Mouse (Mus musculus) skeletal muscle tissue, adult 2 months (tissue): Measurements from ENCODE around the gene Nhs.

Source experiments
- DNase-seq: peaks from one replicate; pipeline ENCODE4 v3.0.0-alpha.2; 2012; ENCODE audit warnings: low read depth, low spot score

Nhs gene

DNA sequence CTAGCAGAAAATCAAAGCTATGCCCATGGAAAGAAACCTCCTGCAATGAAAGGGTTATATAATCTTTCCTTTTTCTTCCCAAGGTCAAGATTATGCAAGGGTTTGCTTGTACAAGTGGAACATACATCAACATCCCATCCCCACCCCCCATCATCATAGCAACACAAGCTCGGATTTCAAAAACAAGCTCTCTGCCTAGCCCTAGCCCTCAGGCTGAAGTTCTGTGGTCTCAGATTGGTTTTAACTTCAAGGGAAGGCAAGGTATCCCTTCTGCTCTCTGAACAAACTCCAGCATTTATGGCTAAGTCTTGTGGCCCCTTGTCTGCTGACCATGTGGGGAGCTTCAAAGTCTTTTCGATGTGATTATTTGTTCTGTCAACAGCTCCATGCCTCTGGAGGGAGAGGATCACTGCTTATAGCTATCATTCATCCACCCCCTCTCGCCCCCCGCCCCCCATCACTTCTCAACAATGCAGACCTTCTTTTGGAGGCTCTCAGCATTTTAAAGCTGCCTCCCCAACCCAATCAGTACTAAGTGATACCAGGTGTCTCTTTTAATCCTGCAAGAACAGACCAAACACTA, 216.3 kb downstream of the Nhs start:
- no peak for DNase-seq

DNA sequence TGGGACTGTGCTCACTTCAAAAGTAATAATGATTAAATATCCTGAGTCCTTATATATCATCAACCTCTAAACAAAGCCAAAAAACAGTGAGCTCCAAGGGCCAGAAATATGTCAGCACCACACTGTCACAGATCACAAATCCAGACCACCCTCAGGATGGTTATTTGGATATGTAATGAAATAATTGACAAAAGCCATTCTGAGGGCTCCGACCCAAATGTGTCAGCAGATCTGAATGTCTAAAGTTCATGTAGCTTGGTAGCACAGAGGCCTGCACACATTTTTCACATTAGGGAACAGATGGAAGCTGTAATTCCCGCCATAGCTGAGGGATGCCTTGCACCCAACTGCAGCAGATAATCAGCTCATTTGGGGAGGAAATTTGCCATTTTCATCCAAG, 218.8 kb downstream of the Nhs start:
- no peak for DNase-seq

DNA sequence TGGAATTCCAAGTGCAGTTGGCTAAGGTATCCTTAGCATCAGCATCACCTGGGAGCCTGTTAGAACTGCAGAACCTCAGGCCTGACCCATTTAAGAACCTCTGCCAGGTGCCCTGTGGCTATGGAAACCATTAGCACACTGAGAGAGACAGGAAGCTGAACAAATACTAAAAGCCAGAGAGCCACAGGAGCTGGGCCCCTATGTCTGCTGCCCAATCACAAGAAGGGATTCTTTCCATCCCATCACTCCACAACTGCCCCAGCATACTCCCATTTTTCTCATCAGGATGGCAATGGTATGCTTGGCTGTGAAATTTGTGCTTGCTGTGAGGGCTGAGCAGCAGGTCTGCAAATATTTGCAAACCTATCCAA, 232.9 kb downstream of the Nhs start:
- no peak for DNase-seq

DNA sequence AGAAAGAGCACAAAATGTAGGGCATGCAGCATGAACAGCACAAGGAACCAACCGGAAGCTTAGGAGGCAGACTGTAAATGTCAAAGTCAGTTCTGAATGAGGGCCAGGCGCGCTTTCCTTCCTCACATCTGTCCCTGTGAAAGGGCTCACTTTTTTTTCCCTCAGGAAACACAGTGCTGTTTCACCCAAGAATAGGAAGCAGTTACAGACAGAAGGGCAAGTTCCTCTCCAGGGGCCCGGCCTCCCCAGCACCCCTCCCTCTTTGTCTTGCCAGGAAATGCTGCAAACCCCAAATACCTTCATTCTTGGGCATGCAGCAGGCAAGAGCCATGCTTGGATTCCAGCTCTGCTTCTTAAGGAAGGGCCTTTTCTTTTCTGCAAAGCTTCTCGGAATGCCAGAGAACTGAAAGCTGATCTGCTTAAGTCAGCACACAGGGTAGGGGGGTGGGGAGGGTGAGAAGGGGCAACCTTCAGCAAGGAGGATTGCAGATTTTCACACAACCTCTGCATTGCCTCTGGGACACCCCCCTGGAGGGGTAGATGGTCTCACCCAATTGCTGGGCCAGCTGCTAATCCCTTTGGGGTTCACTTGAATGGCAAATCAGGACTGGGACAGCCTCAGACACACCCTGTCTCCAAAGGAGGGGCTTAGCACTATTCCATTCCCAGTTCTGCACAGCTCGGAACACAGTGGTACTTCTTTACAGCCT, 233.4 kb downstream of the Nhs start:
- no peak for DNase-seq

DNA sequence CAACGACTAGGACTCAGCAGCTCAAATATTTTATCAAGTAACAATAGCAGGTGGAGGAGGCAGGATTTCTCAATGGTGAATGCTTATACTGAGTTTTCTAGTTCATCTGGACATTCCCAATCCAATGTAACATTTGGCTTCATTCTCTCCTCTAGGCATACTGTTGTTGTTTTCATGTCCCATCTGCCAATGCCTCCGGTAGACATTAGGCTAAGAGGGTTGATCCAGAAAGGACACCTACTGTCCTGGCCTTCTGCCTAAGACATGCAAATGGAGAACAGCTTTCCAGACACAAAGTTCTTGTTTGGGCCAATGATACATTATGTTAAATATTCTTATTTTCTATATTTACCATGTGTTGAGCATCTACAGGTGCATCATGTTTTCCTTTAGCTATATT, 236.9 kb downstream of the Nhs start:
- DNase-seq, result no peak

DNA sequence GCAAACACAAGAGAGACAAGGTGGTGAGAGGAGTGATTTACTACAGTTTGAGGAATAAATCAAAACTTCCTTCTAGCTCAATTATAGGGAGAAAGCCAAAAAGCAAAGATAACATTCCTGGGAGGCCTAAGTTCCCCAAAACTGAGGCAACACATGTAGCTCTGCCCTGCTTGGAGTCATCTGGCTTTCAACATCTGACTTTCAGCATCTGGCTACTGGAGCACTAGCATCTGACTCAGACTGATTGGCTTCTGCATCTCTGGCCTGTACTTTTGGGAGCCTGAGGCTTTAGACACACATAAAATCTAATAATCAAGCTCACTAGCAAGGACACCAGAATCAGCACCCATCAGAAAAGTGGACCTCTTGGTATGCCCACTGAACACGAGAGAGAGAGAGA, 237.9 kb downstream of the Nhs start:
- peak; percentile 2 for DNase-seq

DNA sequence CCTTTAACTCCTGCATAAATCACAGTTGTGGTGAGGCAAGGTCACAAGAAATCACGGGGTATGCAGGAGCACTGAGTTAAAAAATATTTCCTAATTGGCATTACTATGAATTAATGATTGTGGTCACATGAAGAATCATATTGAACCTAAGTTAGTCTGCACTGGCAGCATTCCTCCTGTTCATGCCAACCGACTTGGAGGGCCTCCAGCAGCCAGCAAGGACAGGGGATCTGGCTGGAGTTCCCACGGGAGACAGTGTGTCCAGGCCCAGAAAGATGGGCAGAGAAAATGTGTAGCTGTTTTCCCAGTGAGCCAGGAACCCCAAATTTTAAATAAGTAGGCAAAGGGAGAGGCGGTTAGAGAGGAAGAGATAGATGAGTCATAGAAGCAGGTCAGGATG, 249.6 kb downstream of the Nhs start:
- DNase-seq, result no peak

DNA sequence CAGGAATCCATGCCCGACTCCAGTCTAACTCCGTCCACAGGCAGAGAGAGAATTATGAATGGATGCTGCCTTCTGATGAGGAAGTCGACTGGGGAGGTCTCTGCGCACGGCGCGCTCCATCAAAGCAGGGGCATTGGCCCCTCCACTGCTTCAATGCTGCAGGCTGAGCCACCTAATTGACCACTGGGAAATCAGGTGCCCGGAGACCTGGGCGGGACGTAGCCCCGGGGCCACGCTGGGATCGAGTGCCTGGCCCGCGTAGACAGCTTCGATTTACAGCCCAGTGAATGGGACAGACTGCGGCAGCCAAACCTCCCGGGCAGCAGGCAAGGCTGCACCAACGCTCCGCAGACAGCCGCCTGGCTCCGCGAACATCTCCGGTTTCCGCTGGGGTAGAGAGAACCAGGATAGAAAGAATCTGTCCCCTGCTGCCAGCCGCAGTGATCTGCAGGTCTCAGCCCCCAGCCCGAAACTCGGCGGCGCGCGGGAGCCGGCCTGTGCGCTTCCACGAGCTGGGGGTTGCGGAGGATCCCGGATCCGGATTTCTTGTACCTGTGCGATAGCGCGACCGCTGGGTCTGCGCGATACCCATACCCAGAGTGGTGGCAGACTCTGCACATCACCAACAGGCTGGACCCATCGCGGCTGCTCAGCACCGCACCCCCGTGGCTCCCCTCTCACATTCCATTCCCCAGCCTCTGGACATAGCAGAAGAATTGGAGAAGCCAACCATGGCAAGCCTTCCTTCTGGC, 250.7 kb downstream of the Nhs start:
- DNase-seq, result peak; percentile 3

DNA sequence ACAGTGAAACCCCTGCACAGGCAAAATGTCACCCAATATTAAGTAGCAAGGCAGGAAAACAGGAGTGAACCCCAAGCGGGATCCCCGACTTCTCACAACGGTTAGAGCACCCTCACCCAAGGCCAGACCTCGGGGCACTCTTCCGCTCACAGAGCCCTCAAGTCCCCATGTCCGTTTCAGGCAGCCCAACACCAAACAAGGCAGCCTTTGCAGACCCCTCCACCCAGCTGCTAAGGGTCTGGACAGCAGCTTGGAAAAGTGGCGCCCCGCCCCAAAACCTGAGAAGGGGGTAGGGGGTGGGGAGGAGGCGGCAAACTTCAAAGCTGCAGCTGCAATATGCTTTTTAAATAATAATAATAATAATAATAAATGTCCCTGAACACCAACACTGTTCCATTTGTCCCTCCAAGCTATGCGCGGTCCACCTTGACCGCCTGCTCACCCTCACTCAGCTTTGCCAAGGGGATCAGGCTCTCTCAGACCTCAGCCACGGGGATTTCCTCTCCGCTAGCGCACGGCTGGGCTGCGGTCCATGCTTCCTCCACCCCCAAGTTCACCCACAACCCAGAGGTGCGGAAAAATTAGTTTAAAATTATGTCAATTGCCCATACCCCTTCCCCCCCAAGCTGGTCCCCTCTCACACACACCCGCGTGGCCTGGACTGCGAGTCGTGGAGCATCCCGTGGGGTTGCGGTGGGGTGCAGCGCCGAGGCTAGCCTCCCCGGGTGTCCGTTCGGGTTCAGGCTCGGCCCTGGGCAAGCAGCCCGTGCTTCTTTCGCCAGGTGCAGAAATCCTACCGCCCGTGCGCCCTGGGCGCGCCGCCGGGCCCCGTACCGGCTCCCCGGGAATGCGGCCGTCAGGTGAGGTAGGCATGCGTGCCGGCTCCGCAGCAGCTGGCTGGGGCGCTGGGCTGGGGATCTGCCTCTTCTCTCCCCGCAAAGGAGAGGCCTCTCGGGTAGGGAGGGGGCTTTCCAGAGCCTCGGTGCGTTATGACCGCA, 251.6 kb downstream of the Nhs start:
- DNase-seq, result no peak

DNA sequence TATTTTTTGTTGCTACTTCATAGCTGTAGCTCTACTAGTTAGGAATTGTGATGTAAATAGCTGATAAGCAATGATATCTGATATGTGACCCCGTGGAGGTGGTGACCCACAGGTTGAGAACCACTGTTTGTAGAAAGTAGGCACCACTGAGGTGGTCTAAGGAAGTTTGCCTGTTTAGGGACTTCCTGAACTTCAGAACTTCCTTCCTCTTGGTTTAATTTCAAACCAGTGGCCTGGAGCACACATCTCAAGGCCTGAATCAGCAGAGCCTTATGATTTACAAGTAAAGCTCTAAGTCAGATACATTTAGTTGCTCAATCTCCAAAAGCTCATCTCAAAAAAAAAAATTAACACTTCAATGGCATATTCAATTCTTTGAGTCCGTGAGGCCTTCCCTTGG, 265.1 kb downstream of the Nhs start:
- no peak for DNase-seq

DNA sequence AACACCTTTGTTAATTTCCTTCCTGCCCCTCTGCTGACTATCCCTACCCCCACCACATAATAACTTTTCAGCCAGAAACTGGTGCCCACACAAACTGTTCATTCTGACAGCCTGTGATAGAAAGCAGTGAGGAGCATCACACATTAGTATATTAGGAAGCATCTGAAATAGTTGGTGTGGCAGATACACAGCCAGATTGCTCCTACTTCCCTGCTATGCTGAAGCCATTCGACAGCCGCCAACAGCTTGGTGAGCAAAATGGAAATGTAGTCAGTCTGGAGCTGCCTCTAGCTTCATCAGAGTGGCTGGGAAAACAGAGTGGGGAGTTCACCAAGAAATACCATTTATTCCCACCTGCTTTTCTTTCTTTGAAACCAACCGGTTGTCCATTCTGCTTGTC, 275.9 kb downstream of the Nhs start:
- DNase-seq, result no peak

DNA sequence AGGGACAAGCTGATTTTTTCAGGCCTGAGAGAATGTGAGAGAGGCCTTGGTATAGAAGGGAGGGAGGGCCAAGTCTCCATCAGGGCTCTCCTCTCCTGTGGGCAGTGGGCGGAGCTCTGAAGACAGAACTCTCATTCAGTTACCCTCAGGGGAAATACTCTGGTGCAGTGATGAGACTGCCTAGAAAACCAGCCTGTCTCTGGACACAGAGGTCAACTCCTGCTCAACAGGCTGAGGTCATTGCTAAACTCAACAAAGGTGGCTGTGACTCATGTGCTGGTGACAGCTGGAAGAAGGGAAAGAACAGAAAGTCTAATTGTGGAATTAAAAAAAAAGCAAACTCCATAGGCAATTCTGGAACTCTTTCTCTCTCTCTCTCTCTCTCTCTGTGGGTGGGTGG, 282.4 kb downstream of the Nhs start:
- no peak for DNase-seq

DNA sequence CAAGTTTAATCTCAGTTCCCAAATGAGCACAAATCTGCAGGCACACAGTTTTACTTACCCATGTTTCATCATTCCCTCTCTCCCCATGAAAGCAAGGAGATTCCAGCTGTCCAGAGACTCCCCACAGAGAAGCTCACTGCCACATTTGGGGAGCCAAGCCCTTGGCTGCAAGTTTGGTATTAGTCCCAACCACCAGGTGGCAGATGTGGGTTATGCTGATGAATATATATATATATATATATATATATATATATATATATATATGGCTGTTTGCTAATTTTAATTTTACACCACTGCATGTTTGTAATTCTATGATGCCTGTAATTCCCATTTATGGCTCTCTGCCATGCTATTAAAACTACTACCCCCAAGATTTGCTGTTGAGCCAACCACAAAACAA, 286.0 kb downstream of the Nhs start:
- DNase-seq, result no peak

DNA sequence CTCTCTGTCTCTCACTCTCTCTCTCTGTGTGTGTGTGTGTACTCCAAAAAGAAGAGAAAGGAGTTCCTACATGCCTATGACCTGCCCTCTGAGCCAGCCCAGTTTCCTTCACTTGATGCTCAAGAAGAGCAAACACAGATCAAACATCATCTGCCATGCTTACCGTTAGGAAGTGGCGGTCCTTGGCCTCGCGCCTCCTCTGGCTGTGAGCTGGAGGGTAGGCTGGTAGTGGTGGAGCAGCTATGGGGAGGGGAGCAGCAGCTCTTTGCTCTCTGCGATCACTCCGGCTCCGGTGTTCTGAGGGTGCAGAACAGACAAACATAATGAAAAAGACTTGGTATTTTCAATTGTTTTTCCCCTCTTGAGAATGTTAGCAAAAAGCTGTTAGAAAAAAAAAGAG, 288.2 kb downstream of the Nhs start:
- no peak for DNase-seq

DNA sequence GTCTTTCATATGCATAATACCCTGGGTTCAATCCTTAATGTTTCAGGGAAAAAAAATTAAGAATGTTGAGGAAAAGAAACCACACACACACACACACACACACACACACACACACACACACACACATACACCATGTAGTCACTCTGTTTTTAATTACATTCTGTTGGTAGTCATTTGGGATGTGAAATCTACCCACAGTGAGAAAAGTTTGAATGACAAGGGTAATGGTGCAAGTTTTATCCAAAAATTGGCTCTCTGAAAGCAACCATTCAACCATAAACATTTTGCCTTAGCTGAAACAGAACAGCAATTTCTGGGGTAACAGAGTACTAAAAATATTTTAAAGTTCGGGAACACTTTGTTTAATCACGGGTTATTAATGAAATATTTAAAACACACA, 303.9 kb downstream of the Nhs start:
- no peak for DNase-seq

DNA sequence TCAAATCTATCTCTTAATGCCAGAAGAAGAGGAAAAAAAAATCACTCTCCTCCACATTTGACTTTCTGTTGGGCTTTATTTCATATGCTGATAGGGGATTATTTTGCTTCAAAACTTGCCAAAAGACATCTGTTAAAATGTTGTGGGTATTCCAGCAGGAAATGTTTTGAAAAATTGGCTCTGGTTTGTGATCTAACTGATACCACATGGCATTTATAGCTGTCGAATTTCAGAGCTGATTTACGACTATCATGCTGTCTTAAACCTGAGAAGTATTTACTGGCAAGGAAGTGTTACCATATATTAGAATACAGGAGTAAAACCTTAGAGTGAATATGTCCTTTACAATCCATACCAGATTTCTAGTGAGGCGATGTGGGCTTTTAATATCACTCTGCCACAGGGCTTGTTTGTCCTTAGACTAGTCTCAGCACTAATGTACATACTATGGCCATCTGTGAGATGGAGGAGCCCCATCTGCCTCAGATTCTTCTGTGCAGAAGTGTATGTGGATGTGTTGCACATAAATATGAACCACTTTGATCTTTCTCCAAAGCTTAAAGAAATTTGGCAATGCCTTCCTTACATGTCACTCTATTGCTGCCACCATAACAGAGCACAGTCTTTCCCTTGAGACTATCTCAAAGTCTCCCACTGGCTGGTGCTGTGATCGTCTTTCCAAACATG, 305.8 kb downstream of the Nhs start:
- no peak for DNase-seq

DNA sequence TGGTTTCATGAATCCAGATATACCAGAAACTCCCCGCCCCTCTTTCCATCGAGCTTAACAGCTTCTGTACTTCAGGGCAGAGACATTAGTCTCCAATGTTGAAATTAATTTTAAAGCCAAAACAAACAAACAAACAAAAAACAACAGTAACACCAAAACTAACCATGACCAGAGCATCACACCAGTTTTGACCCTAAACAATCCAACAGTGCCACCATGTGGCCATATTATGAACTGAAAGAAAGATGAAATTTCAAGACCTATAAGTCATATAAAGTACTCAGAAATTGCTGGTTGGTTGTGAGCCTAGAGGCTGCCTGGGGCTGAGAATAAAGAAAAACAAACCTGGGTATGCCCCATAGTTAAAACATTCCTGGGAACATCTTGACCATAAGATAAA, 333.3 kb downstream of the Nhs start:
- peak; percentile 7 for DNase-seq

DNA sequence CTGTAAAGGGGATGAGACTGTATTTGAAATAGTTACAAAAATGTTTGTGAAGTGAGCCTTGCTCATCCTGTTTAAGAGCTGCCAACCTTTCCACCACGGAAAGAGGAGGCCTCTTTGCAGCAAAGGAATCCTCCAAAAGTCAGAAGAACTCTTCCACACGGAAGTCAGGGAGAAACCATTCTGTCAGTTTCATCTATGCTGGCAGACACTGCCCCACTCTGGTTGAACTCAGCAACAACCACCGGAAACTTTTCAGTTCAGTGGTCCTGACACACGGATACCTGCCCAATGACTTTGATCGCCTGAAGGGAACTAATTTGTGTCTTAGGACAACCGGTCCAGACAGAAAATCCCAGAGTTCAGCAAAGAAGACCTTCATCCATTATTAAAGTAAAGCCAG, 369.3 kb downstream of the Nhs start:
- no peak for DNase-seq
